Mouse (Mus musculus) thymus, adult 2 months (tissue): ENCODE results near the gene Scaf1.

Source experiments
- CTCF ChIP-seq: fragments of 200-500 bp; IDR thresholded peaks from 2 replicates; pipeline ENCODE4 v1.5.1; 2012; ENCODE audit warnings: mild to moderate bottlenecking, control low read depth, low read length, moderate library complexity, borderline replicate concordance; ENCODE audit not compliant: control insufficient read depth, poor library complexity, insufficient read depth; ENCODE audit errors: extremely low read depth
- POLR2A ChIP-seq: fragments of 200-500 bp; IDR thresholded peaks from 2 replicates; pipeline ENCODE4 v1.6.1; 2012; ENCODE audit warnings: mild to moderate bottlenecking, low read length, control low read depth, moderate library complexity; ENCODE audit not compliant: control insufficient read depth, poor library complexity, insufficient read depth; ENCODE audit errors: extremely low read depth

- no peak for TF ChIP-seq POLR2A
- TF ChIP-seq CTCF, result no peak
Observed at GRCm38 (mm10) chr7:44978300-44978699, 37.9 kb downstream of the Scaf1 start.
